Mouse (Mus musculus) kidney, adult 11 months (tissue): ENCODE results near the gene Lrch1.

Experiments used
- DNase-seq: peaks from one replicate; pipeline ENCODE4 v3.0.0; 2022

Gene Lrch1

DNA sequence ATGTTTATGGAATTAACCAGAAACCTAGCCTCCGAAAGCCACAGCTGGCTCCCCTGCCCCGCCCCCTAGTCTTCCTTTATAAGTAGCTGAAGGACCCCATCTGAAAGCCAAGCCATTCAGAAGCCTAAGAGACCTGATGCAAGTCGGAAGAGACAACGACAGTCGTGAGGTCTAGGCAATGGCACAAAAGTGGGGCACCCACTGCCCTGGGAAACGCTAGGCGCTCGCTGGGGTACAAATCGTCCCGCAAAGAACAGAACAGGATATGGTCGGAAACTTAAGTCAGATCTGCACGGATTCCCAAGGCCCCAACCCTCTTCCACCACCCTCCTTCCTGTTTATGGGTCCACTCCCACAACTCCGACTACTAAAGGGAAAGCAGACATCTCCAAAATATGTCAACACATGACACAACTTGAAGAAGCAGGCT, 1.3 kb downstream of the Lrch1 start:
- no peak for DNase-seq

GRCm38 (mm10) chr14:74945266-74946215, 2.1 kb downstream of the Lrch1 start:
- DNase-seq, result no peak

GRCm38 (mm10) chr14:74944128-74944755, 3.4 kb downstream of the Lrch1 start:
- DNase-seq, result no peak

DNA sequence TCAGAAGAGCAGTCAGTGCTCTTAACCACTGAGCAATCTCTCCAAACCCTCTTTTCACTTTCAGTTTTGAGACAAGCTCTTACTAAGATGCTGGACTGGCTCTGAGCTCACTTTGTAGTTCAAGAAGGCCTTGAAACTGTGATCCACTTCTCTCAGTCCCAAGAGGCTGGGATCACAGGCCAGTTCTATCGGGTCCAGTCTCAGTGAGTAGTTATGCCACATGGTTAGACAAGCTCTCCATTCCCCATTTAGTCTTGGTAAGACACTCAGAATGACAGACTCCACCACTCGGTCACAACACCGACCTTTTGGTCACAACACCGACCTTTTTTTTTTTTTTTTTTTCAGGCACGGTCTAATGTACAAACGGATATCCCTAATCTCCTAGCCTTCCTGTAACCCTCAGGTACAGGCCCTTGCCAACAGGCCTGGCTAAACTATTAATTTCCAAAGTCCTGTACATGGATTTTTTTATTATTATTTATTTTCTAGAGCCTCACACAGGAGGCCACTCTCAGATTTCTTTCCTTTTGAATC, 4.0 kb downstream of the Lrch1 start:
- no peak for DNase-seq

DNA sequence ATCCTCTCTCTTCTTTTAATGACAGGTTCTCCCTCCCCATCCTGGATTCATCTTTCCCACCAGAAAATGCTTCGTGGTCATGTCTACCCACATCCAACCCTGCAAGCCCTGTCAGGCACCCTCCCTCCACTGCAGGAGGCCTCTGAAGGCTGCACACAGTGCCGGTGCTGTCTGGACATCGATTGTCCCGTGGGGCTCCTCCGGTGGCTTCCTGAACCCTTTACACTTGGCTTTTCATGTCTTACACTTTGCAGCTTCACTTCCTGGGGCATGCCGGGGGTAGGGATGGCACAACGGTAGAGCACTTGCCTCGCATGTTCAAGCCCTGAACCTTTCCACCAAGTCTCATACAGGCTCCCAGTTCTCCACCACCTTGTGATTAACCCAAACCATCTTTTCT, 4.7 kb downstream of the Lrch1 start:
- DNase-seq, result no peak

- DNase-seq, result no peak
These were observed 6.1 kb downstream of the Lrch1 start for GRCm38 (mm10) chr14:74941591-74941990.

- no peak for DNase-seq
These were observed 6.9 kb downstream of the Lrch1 start for GRCm38 (mm10) chr14:74940741-74941140.

DNA sequence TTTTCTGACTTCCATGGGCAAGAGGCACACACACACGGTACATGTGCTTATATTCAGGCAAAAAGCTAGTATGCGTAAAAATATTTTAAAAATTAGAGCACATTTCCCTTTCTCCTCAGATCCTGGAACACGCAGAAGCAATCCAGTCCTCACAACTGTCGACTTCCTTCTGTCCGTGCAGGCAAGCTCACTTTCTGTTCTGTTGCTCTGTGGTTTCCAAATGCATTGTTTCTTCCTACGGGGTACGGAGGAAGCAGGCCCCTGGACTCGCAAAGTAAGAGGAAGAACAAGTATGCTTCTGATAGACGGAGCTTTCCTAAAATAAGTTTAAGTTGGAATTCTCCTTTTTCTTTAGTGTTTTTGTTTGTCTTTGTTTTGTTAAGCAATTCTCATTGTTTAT, 8.3 kb downstream of the Lrch1 start:
- DNase-seq, result no peak

DNA sequence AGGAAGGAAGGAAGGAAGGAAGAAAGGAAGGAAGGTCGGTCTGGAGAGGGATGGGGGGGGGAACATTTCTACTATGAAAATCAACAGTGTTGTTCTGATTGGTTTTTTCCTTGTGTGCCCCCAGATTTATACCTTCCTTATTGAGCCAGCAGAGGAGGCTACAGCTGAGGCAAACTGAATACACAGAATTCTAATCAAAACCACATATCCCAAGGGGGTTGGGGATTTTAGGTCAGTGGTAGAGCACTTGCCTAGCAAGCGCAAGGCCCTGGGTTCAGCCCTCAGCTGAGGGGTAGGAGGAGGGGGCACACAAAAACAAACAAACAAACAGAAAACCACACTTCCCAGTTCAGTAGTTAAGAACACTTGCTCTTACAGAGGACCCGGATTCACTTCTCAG, 8.8 kb downstream of the Lrch1 start:
- DNase-seq, result no peak

DNA sequence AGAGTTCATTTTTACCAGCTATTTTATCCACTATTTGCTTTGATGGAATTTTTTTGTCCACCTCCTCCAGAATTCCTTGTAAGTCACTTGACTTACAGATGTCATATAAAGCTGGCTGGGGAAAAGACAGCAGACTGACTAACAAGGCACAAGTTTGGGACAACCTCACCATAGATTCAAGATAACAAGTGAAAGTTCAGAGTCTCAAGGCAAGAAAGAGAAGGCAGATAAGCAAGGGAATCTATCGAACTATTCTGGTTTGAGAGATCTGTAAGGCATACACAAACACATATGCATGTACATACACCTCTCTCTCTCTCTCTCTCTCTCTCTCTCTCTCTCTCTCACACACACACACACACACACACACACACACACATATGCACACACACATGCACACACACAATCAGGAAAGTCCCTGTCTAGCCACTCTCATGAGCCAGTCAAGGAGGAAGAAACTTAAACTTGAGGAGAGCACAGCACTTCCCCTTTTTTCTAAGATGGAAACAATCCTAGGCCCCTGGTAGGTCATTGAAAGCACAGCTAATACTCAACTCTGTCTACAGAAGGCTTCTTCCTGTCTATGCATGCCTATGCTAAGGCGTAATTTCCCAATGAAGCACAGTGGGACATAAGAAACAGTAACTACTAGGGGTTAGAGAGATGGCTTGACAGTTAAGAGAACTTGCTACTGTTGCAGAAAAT, 11.0 kb downstream of the Lrch1 start:
- no peak for DNase-seq

- DNase-seq, result no peak
These were observed 12.6 kb downstream of the Lrch1 start for GRCm38 (mm10) chr14:74935111-74935510.

GRCm38 (mm10) chr14:74933960-74934710, 13.5 kb downstream of the Lrch1 start:
- no peak for DNase-seq

- DNase-seq, result no peak
These were observed 17.9 kb downstream of the Lrch1 start for GRCm38 (mm10) chr14:74929739-74930138.

DNA sequence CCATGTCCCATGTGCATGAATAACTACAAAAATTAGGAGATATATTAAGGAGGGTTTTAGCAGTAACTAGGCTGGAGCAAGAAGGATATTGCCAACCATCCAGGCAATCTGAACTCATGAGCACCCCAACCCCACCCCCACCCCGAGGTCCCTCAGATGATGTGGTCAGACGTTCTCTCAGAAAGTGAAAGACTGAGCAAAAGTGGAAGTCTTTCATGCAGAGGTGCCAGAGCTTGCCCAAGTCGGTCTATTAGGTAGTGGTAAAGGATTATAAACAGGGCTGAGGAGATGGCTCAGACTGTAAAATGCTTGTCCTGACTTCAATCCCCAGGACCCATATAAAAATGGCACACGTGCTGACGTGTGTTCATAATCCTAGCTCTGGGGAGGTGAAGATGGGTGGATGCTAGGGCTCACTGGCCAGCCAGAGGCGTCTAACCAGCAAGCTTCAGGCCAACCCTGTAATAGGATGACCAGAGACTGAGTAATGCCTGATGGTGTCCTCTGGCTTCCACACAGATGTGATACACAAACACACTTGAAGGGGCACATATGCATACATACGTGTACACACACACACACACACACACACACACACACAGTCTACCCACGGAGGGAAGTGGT, 18.8 kb downstream of the Lrch1 start:
- no peak for DNase-seq

DNA sequence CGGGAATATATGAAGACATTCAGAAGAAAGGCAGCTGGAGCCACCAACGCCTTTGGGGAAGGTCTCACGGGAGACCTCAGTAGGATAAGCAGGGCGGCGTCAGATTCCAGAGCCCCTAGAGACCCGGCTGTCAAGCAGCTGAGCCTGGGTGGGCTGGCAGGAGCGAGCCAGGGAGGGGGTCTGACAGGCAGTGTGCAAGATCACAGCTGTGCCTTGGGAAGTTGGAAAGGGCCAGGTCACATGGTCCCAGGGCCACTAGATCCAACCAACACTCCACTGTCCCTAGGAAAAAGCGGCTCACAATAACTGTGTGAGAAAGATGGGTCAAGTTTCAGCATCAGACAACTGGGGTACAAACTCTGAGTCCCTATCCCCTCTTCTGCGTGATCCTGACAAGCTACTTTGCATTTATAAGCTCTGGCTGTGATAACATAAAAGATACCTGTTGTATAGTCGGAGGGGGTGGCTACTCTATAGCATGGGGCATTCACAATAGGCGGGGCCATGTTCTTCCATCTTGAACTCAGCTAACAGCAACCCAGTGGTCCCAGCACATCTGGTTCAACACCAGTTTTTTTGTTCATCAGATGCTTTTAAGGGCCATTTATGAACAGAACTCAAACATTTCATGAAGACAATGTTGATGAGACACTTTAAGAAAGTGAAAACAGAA, 20.6 kb downstream of the Lrch1 start:
- no peak for DNase-seq

GRCm38 (mm10) chr14:74925951-74926517, 21.6 kb downstream of the Lrch1 start:
- no peak for DNase-seq

GRCm38 (mm10) chr14:74924521-74924920, 23.2 kb downstream of the Lrch1 start:
- no peak for DNase-seq

GRCm38 (mm10) chr14:74924031-74924430, 23.6 kb downstream of the Lrch1 start:
- no peak for DNase-seq

DNA sequence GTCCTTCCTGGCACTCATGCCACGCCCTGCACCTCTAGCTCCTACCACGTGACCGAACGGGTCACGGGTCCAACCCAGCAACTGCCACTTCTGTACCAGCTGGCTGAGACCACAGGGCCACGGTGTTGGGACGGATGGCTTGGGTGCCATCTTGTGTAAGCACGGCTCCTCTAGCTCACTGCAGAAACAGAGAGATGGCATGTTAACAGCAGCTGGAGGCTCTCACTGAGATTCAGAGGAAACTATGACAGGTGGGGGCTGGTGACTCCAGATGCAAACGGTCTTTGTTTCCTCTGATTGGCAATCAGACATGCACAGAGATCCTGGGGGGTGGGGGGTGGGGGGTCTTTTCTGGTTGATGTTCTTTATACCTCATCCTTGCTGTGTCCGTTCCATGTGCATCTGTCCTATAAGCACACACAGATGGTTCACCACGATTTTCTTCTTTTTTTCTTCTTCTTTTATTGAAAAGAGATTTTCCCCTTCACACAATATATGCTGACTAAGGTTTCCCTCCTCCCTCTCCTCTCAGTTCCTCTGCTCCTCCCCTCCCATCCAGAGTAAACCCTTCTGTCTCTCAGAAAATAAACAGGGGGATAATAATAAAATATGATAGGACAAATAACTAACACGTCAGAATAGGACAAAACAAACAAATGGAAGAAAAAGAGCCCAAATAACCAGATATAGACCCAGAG, 25.5 kb downstream of the Lrch1 start:
- DNase-seq, result no peak

DNA sequence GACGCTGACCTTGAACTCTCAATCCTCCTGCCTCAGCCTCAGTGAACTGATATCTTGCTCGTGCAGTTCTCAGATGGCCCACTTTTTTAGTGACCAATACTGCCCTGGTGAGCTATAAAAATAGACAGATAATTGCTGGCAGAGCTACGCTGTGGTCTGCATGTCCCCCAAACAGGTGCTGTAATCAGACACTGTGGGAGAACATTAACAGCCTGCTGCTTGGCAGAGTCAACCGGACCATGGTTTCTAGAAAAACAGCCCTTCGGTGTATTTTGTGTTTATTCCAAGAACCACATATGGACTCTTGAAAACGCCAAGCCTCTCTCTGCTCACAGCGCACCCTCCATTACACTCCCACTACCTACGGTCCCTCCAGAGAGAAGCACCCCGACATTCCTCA, 26.2 kb downstream of the Lrch1 start:
- no peak for DNase-seq

GRCm38 (mm10) chr14:74919132-74919531, 28.5 kb downstream of the Lrch1 start:
- DNase-seq, result no peak
